Mouse (Mus musculus): ENCODE measurements around the gene Ppp1r9b. TPM values are rescaled to one million over a fixed set of nuclear protein-coding genes. Genes with fewer than 3 reads are reported as not detected.

Ppp1r9b gene
- polyA plus RNA-seq, 2 experiments from 2014 or later: 18.1 to 21.7 TPM

- ATAC-seq: no peak
Measured at GRCm38 (mm10) chr11:95053062-95053461, 62.2 kb downstream of the Ppp1r9b start.

Other genes starting within 250 kb of the Ppp1r9b start
- gene Cdc34b, start 249.3 kb upstream of the Ppp1r9b start, polyA plus RNA-seq (2017; shearing (Covaris generic)): not detected
- gene Tmem92, start 208.3 kb upstream of the Ppp1r9b start, polyA plus RNA-seq (2017; shearing (Covaris generic)): not detected
- under 1 TPM in 1 of 2 experiments, not detected in 1; 0.09 TPM for gene Col1a1, start 54.8 kb upstream of the Ppp1r9b start, polyA plus RNA-seq (2017; shearing (Covaris generic))
- gene Hils1, start 23.4 kb upstream of the Ppp1r9b start, polyA plus RNA-seq (2017; shearing (Covaris generic)): not detected
- gene Sgca, start 14.7 kb upstream of the Ppp1r9b start, polyA plus RNA-seq (2017; shearing (Covaris generic)): not detected
- under 1 TPM; 0.87 to 0.94 TPM for gene Samd14, start 18.8 kb downstream of the Ppp1r9b start, polyA plus RNA-seq (2017; shearing (Covaris generic))
- 10 to 100 TPM in 1 of 2 experiments, 1 to 10 TPM in 1; 8.5 to 13.3 TPM for gene Pdk2, start 50.3 kb downstream of the Ppp1r9b start, polyA plus RNA-seq (2017; shearing (Covaris generic))
- gene Itga3, start 85.8 kb downstream of the Ppp1r9b start, polyA plus RNA-seq (2017; shearing (Covaris generic)): under 1 TPM; 0.51 to 0.63 TPM
- gene Dlx3, start 129.1 kb downstream of the Ppp1r9b start, polyA plus RNA-seq (2017; shearing (Covaris generic)): under 1 TPM in 1 of 2 experiments, not detected in 1; 0.20 TPM
- gene Dlx4, start 155.2 kb downstream of the Ppp1r9b start, polyA plus RNA-seq (2017; shearing (Covaris generic)): not detected